Mouse (Mus musculus) bone marrow, adult 2 months (tissue): ENCODE data around the gene Specc1. TPM values are rescaled to one million over a fixed set of nuclear protein-coding genes. Genes with fewer than 3 reads are reported as not detected.

Experiments used
- H3K27ac ChIP-seq: fragments of 200-500 bp; 2 replicates; pipeline ENCODE4 v1.5.1; 2012; ENCODE audit warnings: low read depth, mild to moderate bottlenecking, control low read depth, inconsistent platforms, low read length; ENCODE audit not compliant: control insufficient read depth, poor library complexity, insufficient read depth
- H3K4me1 ChIP-seq: fragments of 200-500 bp; 2 replicates; pipeline ENCODE4 v1.6.1; 2011; ENCODE audit warnings: low read length; ENCODE audit not compliant: control insufficient read depth, insufficient read depth
- H3K4me3 ChIP-seq: fragments of 200-500 bp; replicated peaks from 2 replicates; pipeline ENCODE3; 2011; ENCODE audit warnings: mild to moderate bottlenecking, low read depth, low read length, control low read depth; ENCODE audit not compliant: control insufficient read depth
- CTCF ChIP-seq: fragments of 200-500 bp; IDR thresholded peaks from 2 replicates; pipeline ENCODE4 v1.5.1; 2011; ENCODE audit warnings: low read length, control low read depth; ENCODE audit not compliant: control insufficient read depth, insufficient read depth
- POLR2A ChIP-seq: fragments of 200-500 bp; IDR thresholded peaks from 2 replicates; pipeline ENCODE4 v1.6.1; 2011; ENCODE audit warnings: low read depth, mild to moderate bottlenecking, control low read depth, low read length, borderline replicate concordance; ENCODE audit not compliant: control insufficient read depth
- WGBS: fragments of 180-500 bp; shearing (Covaris S2); methylation state at CpG from one replicate; pipeline ENCODE4 v1.1.7; 2018; 5-methylcytosine and 5-hydroxymethylcytosine counted together
- polyA plus RNA-seq: library from polyadenylated mRNA; stranded (reverse); fragments of >200 nt; gene quantifications from 2 replicates; pipeline ENCODE4 v1.2.4, GENCODE M21; 2011; ENCODE audit warnings: low replicate concordance; ENCODE audit not compliant: missing spikeins, insufficient read depth, insufficient read length

Specc1 gene
- polyA plus RNA-seq, 1 experiment: 73.8 TPM

- TF ChIP-seq CTCF: no peak
- TF ChIP-seq POLR2A: no peak
- 89% methylated on average over 4 of the region's 4 CpGs for WGBS
- Histone ChIP-seq H3K4me3 (no peak overlapping the region), H3K4me1 (no peaks in the 10 kb centered on the region), H3K27ac (no peak overlapping the region)
Measured at GRCm38 (mm10) chr11:62209891-62210290, 253.3 kb downstream of the Specc1 start.

- peaks cover 1% of the 10 kb centered on the region; the same call in 1 of the 2 replicates for H3K4me1 ChIP-seq
- TF ChIP-seq POLR2A: no peak
- no peak for TF ChIP-seq CTCF
- no peak overlapping the region for H3K4me3 ChIP-seq
- WGBS: 89% methylated on average over 12 of the region's 12 CpGs
- no peak overlapping the region for H3K27ac ChIP-seq
Measured at GRCm38 (mm10) chr11:62213384-62213989, 256.9 kb downstream of the Specc1 start.

- Histone ChIP-seq H3K4me3 (no peak overlapping the region), H3K4me1 (peaks cover 1% of the 10 kb centered on the region; the same call in 1 of the 2 replicates), H3K27ac (no peak overlapping the region)
- TF ChIP-seq CTCF (no peak), POLR2A (no peak)
- WGBS: 85% methylated on average over 2 of the region's 2 CpGs
Measured at GRCm38 (mm10) chr11:62215107-62215506, 258.5 kb downstream of the Specc1 start.

GRCm38 (mm10) chr11:62217751-62218150 is 261.2 kb downstream of the Specc1 start:
- no peak for TF ChIP-seq POLR2A
- TF ChIP-seq CTCF: no peak
- Histone ChIP-seq H3K27ac (no peak overlapping the region), H3K4me3 (no peak overlapping the region), H3K4me1 (peaks cover 3% of the 10 kb centered on the region; the same call in 1 of the 2 replicates)
- 79% methylated on average over 6 of the region's 6 CpGs for WGBS

- no peak overlapping the region for H3K27ac ChIP-seq
- TF ChIP-seq POLR2A (no peak), CTCF (no peak)
- peaks cover 7% of the 10 kb centered on the region for H3K4me1 ChIP-seq
- WGBS: 68% methylated on average over 7 of the region's 7 CpGs
- no peak overlapping the region for H3K4me3 ChIP-seq
Measured at GRCm38 (mm10) chr11:62220756-62221510, 264.4 kb downstream of the Specc1 start.

GRCm38 (mm10) chr11:62223416-62223815 is 266.9 kb downstream of the Specc1 start:
- Histone ChIP-seq H3K4me1 (peaks cover 6% of the 10 kb centered on the region), H3K27ac (no peak overlapping the region)
- WGBS: 14% methylated on average over 5 of the region's 5 CpGs

GRCm38 (mm10) chr11:62223962-62224361 is 267.4 kb downstream of the Specc1 start:
- Histone ChIP-seq H3K27ac (no peak overlapping the region), H3K4me1 (peaks cover 5% of the 10 kb centered on the region), H3K4me3 (no peak overlapping the region)
- 29% methylated on average over 7 of the region's 7 CpGs for WGBS
- TF ChIP-seq CTCF (no peak), POLR2A (no peak)

More at GRCm38 (mm10) chr11:62223416-62223815, 266.9 kb downstream of the Specc1 start:
- H3K4me3 ChIP-seq: no peak overlapping the region
- TF ChIP-seq POLR2A: no peak
- no peak for TF ChIP-seq CTCF

GRCm38 (mm10) chr11:62224797-62225196 is 268.2 kb downstream of the Specc1 start:
- no peak for TF ChIP-seq POLR2A
- TF ChIP-seq CTCF: no peak
- WGBS: 76% methylated on average over 4 of the region's 4 CpGs
- Histone ChIP-seq H3K27ac (no peak overlapping the region), H3K4me1 (peaks cover 5% of the 10 kb centered on the region), H3K4me3 (no peak overlapping the region)

GRCm38 (mm10) chr11:62240631-62241261 is 284.2 kb downstream of the Specc1 start:
- no peak overlapping the region for H3K4me3 ChIP-seq
- TF ChIP-seq POLR2A (no peak), CTCF (no peak)
- 0 out of 2 replicates have a peak overlapping the region, but pooled peaks have one; percentile 4 for H3K27ac ChIP-seq
- WGBS: 47% methylated on average over 12 of the region's 12 CpGs
- H3K4me1 ChIP-seq: no peaks in the 10 kb centered on the region
